Mouse (Mus musculus) small intestine, adult 2 months (tissue): Measurements from ENCODE around the gene Gm49387.

Source experiments
- CTCF ChIP-seq: fragments of 200-500 bp; IDR thresholded peaks from 2 replicates; pipeline ENCODE4 v1.5.1; 2012; ENCODE audit warnings: low read depth, mild to moderate bottlenecking, control low read depth, inconsistent platforms, low read length, moderate library complexity, mixed read lengths; ENCODE audit not compliant: insufficient replicate concordance, insufficient read length; ENCODE audit errors: extremely low read depth
- POLR2A ChIP-seq: fragments of 200-500 bp; IDR thresholded peaks from 2 replicates; pipeline ENCODE4 v1.6.1; 2012; ENCODE audit warnings: low read depth, mild to moderate bottlenecking, control low read depth, inconsistent platforms, low read length, moderate library complexity

DNA sequence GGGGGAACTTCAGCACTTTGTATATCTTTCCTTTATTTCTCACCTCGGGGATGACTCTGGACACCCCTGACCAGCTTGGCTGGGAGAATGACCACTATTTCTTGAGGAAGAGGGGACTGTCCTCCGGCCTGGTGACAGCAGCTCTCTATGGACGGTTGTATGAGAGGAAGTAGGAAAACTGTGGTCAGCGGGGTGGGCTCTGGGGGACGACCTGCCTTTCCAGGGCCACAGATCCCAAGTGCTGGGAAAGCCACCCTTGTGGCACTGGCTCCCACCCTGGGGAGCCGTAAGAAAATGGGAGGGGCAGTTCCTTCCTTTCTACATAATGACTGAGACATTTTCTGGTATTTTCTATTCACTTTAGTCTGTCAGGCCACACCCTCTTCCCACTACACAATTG lies 27.1 kb upstream of the Gm49387 start:
- TF ChIP-seq POLR2A (no peak), CTCF (no peak)
